Mouse (Mus musculus) hindbrain, embryonic 11.5 days (tissue): ENCODE data around the gene Gabrp. TPM values are rescaled to one million over a fixed set of nuclear protein-coding genes. Genes with fewer than 3 reads are reported as not detected.

ENCODE experiments used
- ATAC-seq: fragments of 200-750 bp; cut with Nextera tagmentation; 2 replicates; pipeline ENCODE4 v1.8.0; 2017; ENCODE audit warnings: mild to moderate bottlenecking, moderate TSS enrichment, moderate library complexity; ENCODE audit not compliant: low FRiP score
- DNase-seq: peaks from one replicate; pipeline ENCODE4 v3.0.0-alpha.2; 2015; ENCODE audit warnings: low spot score
- H3K27ac ChIP-seq: fragments of 300-500 bp; sonication (generic); 2 replicates; pipeline ENCODE4 v1.5.1; 2014; ENCODE audit warnings: mild to moderate bottlenecking, low read depth, low read length
- H3K27me3 ChIP-seq: fragments of 300-500 bp; sonication (generic); 2 replicates; pipeline ENCODE4 v1.6.1; 2014; ENCODE audit warnings: mild to moderate bottlenecking, low read length, moderate library complexity, mixed read lengths; ENCODE audit not compliant: control insufficient read depth, insufficient read depth
- H3K36me3 ChIP-seq: fragments of 300-500 bp; sonication (generic); 2 replicates; pipeline ENCODE4 v1.6.1; 2014; ENCODE audit warnings: mild to moderate bottlenecking, low read length, moderate library complexity, mixed read lengths; ENCODE audit not compliant: control insufficient read depth, insufficient read depth
- H3K4me1 ChIP-seq: fragments of 300-500 bp; sonication (generic); replicated peaks from 2 replicates; pipeline ENCODE4 v1.6.1; 2014; ENCODE audit warnings: low read length, mixed read lengths; ENCODE audit not compliant: control insufficient read depth, insufficient read depth
- H3K4me2 ChIP-seq: fragments of 300-500 bp; sonication (generic); replicated peaks from 2 replicates; pipeline ENCODE4 v1.6.1; 2014; ENCODE audit warnings: mild to moderate bottlenecking, low read depth, low read length
- H3K4me3 ChIP-seq: fragments of 300-500 bp; sonication (generic); 2 replicates; pipeline ENCODE4 v1.5.1; 2014; ENCODE audit warnings: low read depth, low read length
- H3K9ac ChIP-seq: fragments of 300-500 bp; sonication (generic); 2 replicates; pipeline ENCODE4 v1.6.1; 2014; ENCODE audit warnings: low read depth, low read length
- H3K9me3 ChIP-seq: fragments of 300-500 bp; sonication (generic); 2 replicates; pipeline ENCODE4 v1.6.1; 2016; ENCODE audit warnings: low read length; ENCODE audit not compliant: control insufficient read depth
- WGBS: fragments of 180-500 bp; shearing (Covaris S2); extraction: QIAGEN DNeasy Blood & Tissue Kit; methylation state at CpG from one replicate; pipeline ENCODE4 v1.1.7; 2014; 5-methylcytosine and 5-hydroxymethylcytosine counted together
- polyA plus RNA-seq: library from polyadenylated mRNA; unstranded; fragments of >200 nt; fragmentation: Nextera tagmentation; extraction: Ambion mirVana; gene quantifications from 2 replicates; pipeline ENCODE4 v1.2.1, GENCODE M21; 2014

Gene Gabrp
- polyA plus RNA-seq, 1 experiment from 2014 or later: 6.0 TPM

DNA sequence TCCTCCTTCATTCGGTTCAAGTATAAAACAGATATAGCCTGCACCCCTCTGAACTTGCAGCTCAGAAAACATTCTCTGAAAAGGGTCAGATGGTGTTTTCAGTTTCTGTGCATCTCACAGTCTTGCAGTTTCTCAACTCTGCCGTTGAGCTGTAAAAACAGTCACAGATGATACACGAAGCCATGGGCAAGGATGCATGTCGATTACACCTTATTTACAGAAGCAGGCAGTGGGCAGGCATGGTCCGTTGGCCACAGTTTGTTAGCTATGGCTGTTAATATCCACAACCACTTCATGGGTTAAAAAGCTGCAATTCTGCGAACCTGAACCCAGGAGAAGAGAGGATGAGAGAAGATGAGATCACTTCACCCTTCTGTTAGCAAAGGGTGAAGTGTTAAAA lies 7.9 kb upstream of the Gabrp start:
- Histone ChIP-seq H3K27ac (no peak overlapping the region), H3K27me3 (no peaks in the 10 kb centered on the region), H3K4me2 (no peak overlapping the region), H3K4me1 (no peaks in the 10 kb centered on the region), H3K9me3 (no peaks in the 10 kb centered on the region), H3K9ac (no peak overlapping the region), H3K4me3 (no peak overlapping the region), H3K36me3 (no peaks in the 10 kb centered on the region)
- 81% methylated on average over 6 of the region's 6 CpGs for WGBS
- DNase-seq: no peak
- no peak for ATAC-seq

DNA sequence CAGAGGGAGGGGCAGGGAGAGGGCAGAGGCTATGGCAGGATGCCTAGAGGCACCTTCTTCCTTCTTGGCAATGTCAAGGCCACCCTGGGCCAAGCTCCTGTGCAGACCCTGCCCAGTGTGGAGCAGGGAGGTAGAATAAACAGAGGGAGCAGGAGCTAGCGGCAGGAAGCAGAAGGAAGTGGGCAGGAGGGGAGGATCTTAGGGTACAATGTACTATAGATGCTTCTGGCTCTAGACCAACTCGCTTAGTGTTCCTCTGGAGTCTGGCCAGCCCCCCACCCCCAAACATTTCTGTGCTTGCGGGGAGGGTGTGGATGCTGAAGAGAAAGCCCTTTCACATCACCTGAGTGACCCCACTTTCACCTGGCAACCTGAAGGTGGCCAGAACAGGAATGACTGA lies 862 bp upstream of the Gabrp start:
- Histone ChIP-seq H3K4me1 (no peaks in the 10 kb centered on the region), H3K27ac (no peak overlapping the region), H3K9ac (no peak overlapping the region), H3K36me3 (no peaks in the 10 kb centered on the region), H3K27me3 (no peaks in the 10 kb centered on the region), H3K4me2 (no peak overlapping the region), H3K4me3 (no peak overlapping the region), H3K9me3 (no peaks in the 10 kb centered on the region)
- ATAC-seq: no peak
- no peak for DNase-seq
- 60% methylated on average over 3 of the region's 3 CpGs for WGBS

DNA sequence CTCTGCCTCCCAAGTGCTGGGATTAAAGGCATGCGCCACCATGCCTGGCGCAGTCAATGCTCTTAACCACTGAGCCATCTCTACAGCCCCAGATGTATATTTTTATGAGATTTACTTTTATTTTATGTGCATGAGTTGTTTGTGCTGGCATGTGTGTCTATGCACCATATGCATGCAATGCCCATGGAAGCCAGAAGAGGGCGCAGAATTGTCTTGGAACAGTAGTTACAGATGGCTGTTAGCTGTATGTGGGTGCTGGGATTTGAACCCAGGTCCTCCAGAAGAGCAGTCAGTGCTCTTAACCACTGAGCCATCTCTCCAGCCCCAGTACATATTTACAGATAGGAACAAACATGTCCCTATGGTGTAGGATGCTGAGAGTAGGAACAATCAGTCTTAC lies 3.8 kb downstream of the Gabrp start:
- WGBS: 84% methylated on average over 3 of the region's 3 CpGs
- Histone ChIP-seq H3K4me1 (no peaks in the 10 kb centered on the region), H3K27me3 (no peaks in the 10 kb centered on the region), H3K4me2 (no peak overlapping the region), H3K4me3 (no peak overlapping the region), H3K9ac (no peak overlapping the region), H3K9me3 (no peaks in the 10 kb centered on the region), H3K27ac (no peak overlapping the region), H3K36me3 (no peaks in the 10 kb centered on the region)
- DNase-seq: no peak
- ATAC-seq: no peak

DNA sequence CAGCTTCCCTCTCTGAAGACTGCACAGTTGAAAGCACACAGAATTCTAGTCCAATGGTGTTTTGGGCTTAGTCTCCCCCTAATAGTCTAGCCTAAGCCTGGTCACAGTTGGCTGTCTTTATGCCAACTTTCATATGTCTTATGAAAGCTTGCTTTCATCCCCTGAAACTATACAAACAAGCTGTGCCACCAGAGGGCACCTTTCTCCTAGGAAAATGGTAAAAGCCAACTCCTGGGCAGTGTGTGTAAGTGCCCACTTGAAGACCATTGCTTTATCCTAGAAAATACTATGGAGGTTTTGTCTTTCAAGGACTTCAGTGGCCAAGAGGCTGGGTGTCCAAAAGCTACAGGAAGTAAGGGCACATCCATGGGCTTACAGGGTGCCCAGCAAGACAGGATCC lies 8.3 kb downstream of the Gabrp start:
- ATAC-seq (no peak), DNase-seq (peak; percentile 2)
- H3K4me2 ChIP-seq: no peak overlapping the region
- H3K27me3 ChIP-seq: no peaks in the 10 kb centered on the region
- H3K4me1 ChIP-seq: no peaks in the 10 kb centered on the region
- no peak overlapping the region for H3K27ac ChIP-seq
- no peak overlapping the region for H3K4me3 ChIP-seq
- no peaks in the 10 kb centered on the region for H3K36me3 ChIP-seq
- H3K9me3 ChIP-seq: no peaks in the 10 kb centered on the region
- no peak overlapping the region for H3K9ac ChIP-seq

DNA sequence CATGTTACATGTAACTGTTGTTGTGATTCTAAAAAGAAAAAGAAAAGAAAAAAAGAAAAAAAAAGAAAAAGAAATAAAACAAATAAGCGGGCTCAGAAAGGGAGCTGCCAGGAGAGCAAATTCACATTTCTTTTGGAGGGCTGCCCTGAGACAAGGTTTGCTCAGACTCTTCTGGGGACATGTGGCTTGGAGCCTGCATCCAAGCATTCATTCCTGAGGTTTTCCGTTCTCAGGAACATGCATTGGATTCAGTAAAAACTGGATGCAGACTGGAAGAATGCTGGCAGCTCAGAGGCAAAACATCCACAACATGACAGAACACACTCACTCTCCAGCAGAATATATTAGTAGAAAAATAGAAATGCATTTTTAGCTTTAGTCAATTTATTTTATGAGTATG lies 14.8 kb downstream of the Gabrp start:
- 90% methylated on average over 2 of the region's 2 CpGs for WGBS
- H3K4me1 ChIP-seq: no peaks in the 10 kb centered on the region
- no peaks in the 10 kb centered on the region for H3K27me3 ChIP-seq
- DNase-seq (no peak), ATAC-seq (no peak)
- H3K4me2 ChIP-seq: no peak overlapping the region
- H3K9ac ChIP-seq: no peak overlapping the region
- no peaks in the 10 kb centered on the region for H3K36me3 ChIP-seq
- H3K4me3 ChIP-seq: no peak overlapping the region
- no peaks in the 10 kb centered on the region for H3K9me3 ChIP-seq
- H3K27ac ChIP-seq: no peak overlapping the region

DNA sequence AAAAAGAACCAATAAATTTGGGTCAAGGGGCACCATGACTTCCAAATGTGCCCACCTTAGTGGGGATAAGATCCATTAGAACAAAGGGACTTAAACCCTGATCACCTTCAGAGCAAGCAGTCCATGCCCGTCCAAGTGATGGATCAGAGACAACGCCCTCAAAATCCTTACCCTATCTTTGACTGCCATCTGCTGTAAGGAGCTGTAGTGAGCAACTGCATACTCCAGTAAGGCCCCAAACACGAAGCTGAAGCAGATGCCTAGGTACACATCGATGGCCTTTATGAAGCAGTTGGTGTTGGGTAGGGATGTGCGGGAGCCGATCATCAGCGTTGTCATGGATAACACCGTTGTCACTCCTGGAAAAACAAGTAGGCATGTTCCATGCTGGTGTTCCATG lies 24.6 kb downstream of the Gabrp start:
- 86% methylated on average over 8 of the region's 8 CpGs for WGBS

DNA sequence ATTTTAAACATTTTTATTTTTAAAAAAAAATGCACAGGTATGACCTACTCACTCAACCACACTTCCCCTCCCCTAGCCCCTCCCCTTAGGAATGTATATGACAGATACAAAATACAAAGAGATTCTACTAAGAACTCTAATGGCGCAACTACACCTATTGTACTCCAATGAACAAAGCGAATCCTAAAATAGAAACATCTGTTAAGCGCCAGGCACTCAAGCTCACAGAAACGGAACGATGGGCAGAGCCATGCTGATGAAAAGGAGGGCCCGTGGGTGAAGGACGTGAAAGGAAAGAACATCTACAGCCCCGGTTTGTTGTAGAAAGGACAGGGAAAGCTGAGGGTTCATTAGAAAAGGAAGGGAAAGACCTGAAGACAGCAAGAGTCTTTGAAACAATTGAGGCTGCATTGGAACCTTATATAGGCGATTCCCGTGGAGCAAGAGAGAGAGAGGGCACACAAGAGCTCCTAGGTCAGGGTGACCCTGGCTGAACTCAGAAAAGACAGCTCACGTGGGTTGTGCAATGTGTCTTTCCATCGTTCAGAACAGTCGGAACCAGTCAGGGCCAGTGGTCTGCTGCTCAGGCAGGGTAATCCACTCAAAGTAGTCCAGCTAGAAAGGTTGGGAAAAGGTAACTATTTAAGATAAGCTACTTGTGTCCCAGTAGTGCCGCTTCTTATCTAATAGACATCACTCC lies 27.7 kb downstream of the Gabrp start:
- WGBS: 79% methylated on average over 14 of the region's 14 CpGs
- no peaks in the 10 kb centered on the region for H3K27me3 ChIP-seq
- H3K4me1 ChIP-seq: no peaks in the 10 kb centered on the region
- H3K27ac ChIP-seq: no peak overlapping the region
- no peak overlapping the region for H3K4me3 ChIP-seq
- H3K9ac ChIP-seq: no peak overlapping the region
- DNase-seq (no peak), ATAC-seq (no peak)
- H3K36me3 ChIP-seq: no peaks in the 10 kb centered on the region
- H3K9me3 ChIP-seq: no peaks in the 10 kb centered on the region
- no peak overlapping the region for H3K4me2 ChIP-seq

More for the DNA sequence above, 24.6 kb downstream of the Gabrp start:
- Histone ChIP-seq H3K4me3 (no peak overlapping the region), H3K9ac (no peak overlapping the region), H3K9me3 (no peaks in the 10 kb centered on the region), H3K36me3 (no peaks in the 10 kb centered on the region), H3K27me3 (no peaks in the 10 kb centered on the region), H3K27ac (no peak overlapping the region), H3K4me1 (no peaks in the 10 kb centered on the region), H3K4me2 (no peak overlapping the region)
- no peak for ATAC-seq
- peak; percentile 2 for DNase-seq

DNA sequence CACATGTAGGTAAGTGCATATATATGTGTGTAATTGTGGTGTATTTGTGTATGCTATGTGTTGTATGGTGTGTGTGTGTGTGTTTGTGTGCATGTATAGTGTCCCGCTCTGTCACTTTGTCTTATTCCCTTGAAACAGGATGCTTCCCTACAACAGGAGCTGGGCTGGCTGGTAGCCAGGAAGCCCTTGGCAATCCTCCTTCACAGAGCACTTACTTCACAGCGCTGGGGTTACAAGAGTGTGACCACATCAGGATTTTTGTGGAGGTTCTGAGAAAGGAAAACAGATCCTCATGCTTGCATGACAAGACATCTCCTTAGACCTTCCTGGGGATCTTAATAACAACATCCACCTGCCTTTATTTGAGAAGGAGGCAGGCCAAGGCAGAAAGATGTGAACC lies 31.4 kb downstream of the Gabrp start:
- no peak for ATAC-seq
- no peaks in the 10 kb centered on the region for H3K9me3 ChIP-seq
- no peak overlapping the region for H3K4me2 ChIP-seq
- no peak overlapping the region for H3K27ac ChIP-seq
- H3K9ac ChIP-seq: no peak overlapping the region
- no peaks in the 10 kb centered on the region for H3K36me3 ChIP-seq
- WGBS: 95% methylated on average over 2 of the region's 2 CpGs
- no peak overlapping the region for H3K4me3 ChIP-seq
- no peaks in the 10 kb centered on the region for H3K4me1 ChIP-seq
- no peaks in the 10 kb centered on the region for H3K27me3 ChIP-seq
- no peak for DNase-seq

DNA sequence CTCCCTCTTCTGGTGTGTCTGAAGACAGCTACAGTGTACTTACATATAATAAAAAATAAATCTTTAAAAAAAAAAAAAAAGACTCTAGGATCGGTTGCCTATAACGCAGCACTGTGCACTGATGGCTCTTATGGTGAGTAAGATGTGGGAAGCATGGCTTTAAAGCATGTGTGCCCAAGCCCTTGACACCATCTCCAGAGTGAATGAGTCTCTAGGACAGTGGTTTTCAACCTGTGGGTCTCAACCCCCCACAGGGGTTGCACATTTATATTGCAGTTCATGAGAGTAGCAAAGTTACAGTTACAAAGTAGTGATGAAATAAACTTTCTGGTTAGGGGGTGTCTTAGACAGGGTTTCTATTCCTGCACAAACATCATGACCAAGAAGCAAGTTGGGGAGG lies 33.8 kb downstream of the Gabrp start:
- no peak for DNase-seq

More for the DNA sequence above, 33.8 kb downstream of the Gabrp start:
- Histone ChIP-seq H3K4me3 (no peak overlapping the region), H3K9me3 (no peaks in the 10 kb centered on the region), H3K4me2 (no peak overlapping the region), H3K27me3 (no peaks in the 10 kb centered on the region), H3K4me1 (no peaks in the 10 kb centered on the region), H3K9ac (no peak overlapping the region), H3K36me3 (no peaks in the 10 kb centered on the region), H3K27ac (no peak overlapping the region)
- whole genome bisulfite sequencing: 94% methylated on average over 2 of the region's 2 CpGs
- no peak for ATAC-seq
